8 mouse cellular contexts compared by ENCODE assay signal in genomic region chr6:119186658-119187057, GRCm38 (mm10). TPM values are rescaled to one million over a fixed set of nuclear protein-coding genes. Genes with fewer than 3 reads are reported as not detected.
DNase-seq lines count a peak whose midpoint lies in the region.

No protein-coding gene starts in this region.

- DNase-seq in adrenal gland, postnatal 14 days: peak; percentile 27
- no peak for DNase-seq in adrenal gland, adult 8-10 months
- peak; percentile 21 for DNase-seq in layer of hippocampus, adult 11-12 months (ENCODE audit: low spot score)
- DNase-seq in layer of hippocampus, postnatal 36 days: no peak
- DNase-seq in brain, adult 2 months (ENCODE audit: low read depth, low spot score): peak; percentile 55
- DNase-seq in lung, postnatal 10 days: peak; percentile 24
- DNase-seq in adipocyte (ENCODE audit: low spot score): no peak
- DNase-seq in ovary, postnatal 10 days (ENCODE audit: low spot score): no peak

RNA-seq across cellular contexts. Expression of gene Cacna1c, which starts 9.6 kb away (rescaled TPM):
- total RNA-seq in adrenal gland, postnatal 14 days (2021): 58.2 and 66.2 TPM in 2 replicates
- 100 to 1,000 TPM in 3 of 4 experiments, 10 to 100 TPM in 1; 97.1 to 218 (median 127) TPM for total RNA-seq in adrenal gland, adult 8-10 months (2022)
- 10 to 100 TPM; 78.0 to 92.9 TPM for total RNA-seq in layer of hippocampus, postnatal 36 days (2021)

RNA-seq across cellular contexts. Expression of gene Dcp1b, which starts 11.6 kb away (rescaled TPM):
- total RNA-seq in adrenal gland, postnatal 14 days (2021): 10.2 and 14.0 TPM in 2 replicates
- total RNA-seq in adrenal gland, adult 8-10 months (2022): 10 to 100 TPM; 12.6 to 26.1 (median 20.7) TPM
- 10 to 100 TPM; 16.9 to 18.6 TPM for total RNA-seq in layer of hippocampus, postnatal 36 days (2021)

RNA-seq across cellular contexts. Expression of gene Cacna2d4, which starts 49.7 kb away (rescaled TPM):
- total RNA-seq in adrenal gland, postnatal 14 days (2021): 0.94 TPM in 1 of 2 replicates, not detected in the other
- total RNA-seq in adrenal gland, adult 8-10 months (2022): under 1 TPM in 3 of 4 experiments, not detected in 1; 0.24 to 0.62 (median 0.24) TPM
- 1 to 10 TPM in 1 of 2 experiments, under 1 TPM in 1; 0.78 to 1.4 TPM for total RNA-seq in layer of hippocampus, postnatal 36 days (2021)

Comparison
In these comparisons a context has a peak if more than half of its experiments do, and no peak if none do; other contexts are left out.
1. DNase-seq: peak in adrenal gland, postnatal 14 days (single experiment), layer of hippocampus, adult 11-12 months (single experiment), brain, adult 2 months (single experiment) and lung, postnatal 10 days (single experiment); none in adrenal gland, adult 8-10 months (single experiment), layer of hippocampus, postnatal 36 days (0 of 2), adipocyte (single experiment) and ovary, postnatal 10 days (single experiment).